Mouse (Mus musculus): Measurements from ENCODE around the gene Zfp423. TPM values are rescaled to one million over a fixed set of nuclear protein-coding genes. Genes with fewer than 3 reads are reported as not detected.

Gene Zfp423
- polyA plus RNA-seq, 1 experiment: 2.7 TPM

DNA sequence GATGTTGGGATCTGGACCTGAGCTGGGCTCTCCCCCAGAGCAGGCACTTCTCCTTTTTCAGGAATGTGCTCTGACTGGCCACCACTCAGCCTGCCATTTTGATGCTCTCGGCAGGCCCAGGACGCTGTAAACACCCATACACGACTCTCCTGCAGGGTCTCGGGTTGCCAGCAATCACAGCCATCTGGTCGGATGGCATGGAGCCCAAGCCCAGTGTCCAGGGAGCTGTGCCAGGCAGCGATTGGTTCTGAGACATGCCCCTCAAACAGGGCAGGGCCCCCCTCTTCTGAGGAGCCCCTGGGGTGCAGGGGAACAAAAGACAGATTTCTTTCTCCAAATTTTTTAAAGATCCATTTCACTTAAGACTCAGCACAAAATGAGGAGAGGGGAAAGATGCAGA is 314.0 kb downstream of the Zfp423 start:
- WGBS: 66% methylated on average over 6 of the region's 6 CpGs
- no peaks in the 10 kb centered on the region for H3K36me3 ChIP-seq (ENCODE audit: control insufficient read depth, insufficient read depth, low read length)
- H3K27ac ChIP-seq (ENCODE audit: control insufficient read depth, insufficient read depth, low read length): no peak overlapping the region
- no peak for DNase-seq
- TF ChIP-seq POLR2A (IDR thresholded peaks at IDR 0.05; ENCODE audit: control insufficient read depth, extremely low read depth, insufficient read depth, low read length, poor library complexity) (no peak), CTCF (IDR thresholded peaks at IDR 0.05; ENCODE audit: borderline replicate concordance, control insufficient read depth, extremely low read depth, insufficient read depth, low read length, poor library complexity) (no peak)
- H3K27me3 ChIP-seq (ENCODE audit: control insufficient read depth, insufficient read depth, low read length): no peaks in the 10 kb centered on the region
- no peak overlapping the region for H3K4me3 ChIP-seq (ENCODE audit: control insufficient read depth, insufficient read depth, low read length)
- H3K4me1 ChIP-seq (replicated peaks; ENCODE audit: control insufficient read depth, insufficient read depth, low read length): no peaks in the 10 kb centered on the region

GRCm38 (mm10) chr8:87640930-87641329 is 318.5 kb downstream of the Zfp423 start:
- H3K27me3 ChIP-seq (ENCODE audit: control insufficient read depth, insufficient read depth, low read length): no peaks in the 10 kb centered on the region
- no peak overlapping the region for H3K4me3 ChIP-seq (ENCODE audit: control insufficient read depth, insufficient read depth, low read length)
- H3K27ac ChIP-seq (ENCODE audit: control insufficient read depth, insufficient read depth, low read length): no peak overlapping the region
- no peak for DNase-seq
- no peaks in the 10 kb centered on the region for H3K4me1 ChIP-seq (replicated peaks; ENCODE audit: control insufficient read depth, insufficient read depth, low read length)
- TF ChIP-seq POLR2A (IDR thresholded peaks at IDR 0.05; ENCODE audit: control insufficient read depth, extremely low read depth, insufficient read depth, low read length, poor library complexity) (no peak), CTCF (IDR thresholded peaks at IDR 0.05; ENCODE audit: borderline replicate concordance, control insufficient read depth, extremely low read depth, insufficient read depth, low read length, poor library complexity) (no peak)
- no peaks in the 10 kb centered on the region for H3K36me3 ChIP-seq (ENCODE audit: control insufficient read depth, insufficient read depth, low read length)
- WGBS: 32% methylated on average over 3 of the region's 3 CpGs

GRCm38 (mm10) chr8:87636226-87636742 is 323.1 kb downstream of the Zfp423 start:
- TF ChIP-seq CTCF (IDR thresholded peaks at IDR 0.05; ENCODE audit: borderline replicate concordance, control insufficient read depth, extremely low read depth, insufficient read depth, low read length, poor library complexity) (no peak), POLR2A (IDR thresholded peaks at IDR 0.05; ENCODE audit: control insufficient read depth, extremely low read depth, insufficient read depth, low read length, poor library complexity) (no peak)
- no peaks in the 10 kb centered on the region for H3K36me3 ChIP-seq (ENCODE audit: control insufficient read depth, insufficient read depth, low read length)
- no peaks in the 10 kb centered on the region for H3K27me3 ChIP-seq (ENCODE audit: control insufficient read depth, insufficient read depth, low read length)
- no peak for DNase-seq
- H3K4me1 ChIP-seq (replicated peaks; ENCODE audit: control insufficient read depth, insufficient read depth, low read length): no peaks in the 10 kb centered on the region
- no peak overlapping the region for H3K27ac ChIP-seq (ENCODE audit: control insufficient read depth, insufficient read depth, low read length)
- no peak overlapping the region for H3K4me3 ChIP-seq (ENCODE audit: control insufficient read depth, insufficient read depth, low read length)
- WGBS: 90% methylated on average over 11 of the region's 11 CpGs

DNA sequence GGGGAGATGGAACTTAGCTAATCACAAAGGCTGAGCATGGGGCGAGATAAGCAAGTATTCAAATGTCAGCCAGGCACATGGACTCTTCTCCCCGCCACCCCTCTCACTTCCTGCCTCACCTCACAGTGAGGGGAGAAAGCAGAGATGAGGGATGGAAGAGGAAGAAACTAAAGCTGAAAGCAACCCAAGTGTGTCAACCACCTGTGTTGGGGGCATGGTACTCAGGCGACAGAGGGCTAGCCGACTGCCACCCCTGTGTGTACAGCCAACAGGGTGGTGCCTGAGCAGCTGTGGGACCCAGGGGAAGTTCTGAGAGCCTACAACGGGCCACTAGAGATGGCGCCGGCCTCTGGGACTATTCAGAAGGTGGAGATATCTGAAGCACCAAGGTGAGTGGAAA is 327.6 kb downstream of the Zfp423 start:
- no peak overlapping the region for H3K27ac ChIP-seq (ENCODE audit: control insufficient read depth, insufficient read depth, low read length)
- no peaks in the 10 kb centered on the region for H3K27me3 ChIP-seq (ENCODE audit: control insufficient read depth, insufficient read depth, low read length)
- no peak for DNase-seq
- H3K36me3 ChIP-seq (ENCODE audit: control insufficient read depth, insufficient read depth, low read length): no peaks in the 10 kb centered on the region
- no peak for TF ChIP-seq POLR2A (IDR thresholded peaks at IDR 0.05; ENCODE audit: control insufficient read depth, extremely low read depth, insufficient read depth, low read length, poor library complexity)
- no peak for TF ChIP-seq CTCF (IDR thresholded peaks at IDR 0.05; ENCODE audit: borderline replicate concordance, control insufficient read depth, extremely low read depth, insufficient read depth, low read length, poor library complexity)
- 73% methylated on average over 7 of the region's 7 CpGs for WGBS
- no peaks in the 10 kb centered on the region for H3K4me1 ChIP-seq (replicated peaks; ENCODE audit: control insufficient read depth, insufficient read depth, low read length)
- H3K4me3 ChIP-seq (ENCODE audit: control insufficient read depth, insufficient read depth, low read length): no peak overlapping the region

GRCm38 (mm10) chr8:87629656-87630055 is 329.7 kb downstream of the Zfp423 start:
- Histone ChIP-seq H3K36me3 (ENCODE audit: control insufficient read depth, insufficient read depth, low read length) (no peaks in the 10 kb centered on the region), H3K4me3 (ENCODE audit: control insufficient read depth, insufficient read depth, low read length) (no peak overlapping the region), H3K27ac (ENCODE audit: control insufficient read depth, insufficient read depth, low read length) (no peak overlapping the region), H3K4me1 (replicated peaks; ENCODE audit: control insufficient read depth, insufficient read depth, low read length) (no peaks in the 10 kb centered on the region), H3K27me3 (ENCODE audit: control insufficient read depth, insufficient read depth, low read length) (no peaks in the 10 kb centered on the region)
- no peak for DNase-seq
- WGBS: 73% methylated on average over 6 of the region's 6 CpGs
- TF ChIP-seq CTCF (IDR thresholded peaks at IDR 0.05; ENCODE audit: borderline replicate concordance, control insufficient read depth, extremely low read depth, insufficient read depth, low read length, poor library complexity) (no peak), POLR2A (IDR thresholded peaks at IDR 0.05; ENCODE audit: control insufficient read depth, extremely low read depth, insufficient read depth, low read length, poor library complexity) (no peak)

DNA sequence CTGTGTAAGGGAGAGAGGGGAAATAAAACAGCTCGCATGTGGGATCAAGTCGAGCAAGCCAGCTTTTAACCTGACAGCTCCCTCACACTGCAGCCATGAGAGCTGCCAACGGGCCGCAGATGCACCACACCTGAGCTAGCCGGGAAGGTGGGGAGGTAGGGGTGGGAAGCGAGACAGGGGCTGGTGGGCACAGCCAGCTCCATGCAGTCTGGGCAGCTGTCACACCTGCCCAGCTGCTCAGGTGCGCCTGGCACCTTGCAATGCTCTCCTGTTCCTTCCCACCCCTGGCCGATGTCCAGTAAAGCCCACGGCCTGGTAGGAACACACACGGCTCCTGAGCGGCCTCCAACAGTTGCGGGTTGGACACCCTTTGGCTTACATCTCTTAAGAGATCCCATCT is 338.2 kb downstream of the Zfp423 start:
- H3K27ac ChIP-seq (ENCODE audit: control insufficient read depth, insufficient read depth, low read length): no peak overlapping the region
- 92% methylated on average over 12 of the region's 12 CpGs for WGBS
- H3K27me3 ChIP-seq (ENCODE audit: control insufficient read depth, insufficient read depth, low read length): no peaks in the 10 kb centered on the region
- H3K4me3 ChIP-seq (ENCODE audit: control insufficient read depth, insufficient read depth, low read length): no peak overlapping the region
- no peaks in the 10 kb centered on the region for H3K36me3 ChIP-seq (ENCODE audit: control insufficient read depth, insufficient read depth, low read length)
- no peak for DNase-seq
- no peaks in the 10 kb centered on the region for H3K4me1 ChIP-seq (replicated peaks; ENCODE audit: control insufficient read depth, insufficient read depth, low read length)
- no peak for TF ChIP-seq CTCF (IDR thresholded peaks at IDR 0.05; ENCODE audit: borderline replicate concordance, control insufficient read depth, extremely low read depth, insufficient read depth, low read length, poor library complexity)
- no peak for TF ChIP-seq POLR2A (IDR thresholded peaks at IDR 0.05; ENCODE audit: control insufficient read depth, extremely low read depth, insufficient read depth, low read length, poor library complexity)

DNA sequence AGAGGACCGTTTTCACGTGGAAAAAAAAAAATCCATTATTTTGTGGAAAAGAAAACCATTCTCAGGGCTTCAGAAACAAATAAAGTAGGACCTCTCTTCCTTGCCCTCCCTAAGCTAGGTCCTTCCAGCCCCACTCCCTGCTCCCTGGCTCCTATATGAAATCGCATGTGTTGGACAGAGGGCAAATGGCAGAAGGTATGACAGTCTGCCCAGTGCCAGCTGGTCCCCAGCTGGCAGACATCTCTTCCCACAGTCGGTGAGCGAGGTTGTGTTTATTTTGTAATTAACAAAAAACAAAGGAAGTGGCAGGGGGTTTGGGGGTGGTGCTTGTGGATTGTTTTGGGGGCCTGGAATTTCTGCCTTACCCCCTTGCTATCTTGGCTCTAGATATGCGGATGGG is 339.2 kb downstream of the Zfp423 start:
- Histone ChIP-seq H3K27me3 (ENCODE audit: control insufficient read depth, insufficient read depth, low read length) (no peaks in the 10 kb centered on the region), H3K36me3 (ENCODE audit: control insufficient read depth, insufficient read depth, low read length) (no peaks in the 10 kb centered on the region), H3K4me3 (ENCODE audit: control insufficient read depth, insufficient read depth, low read length) (no peak overlapping the region), H3K27ac (ENCODE audit: control insufficient read depth, insufficient read depth, low read length) (no peak overlapping the region), H3K4me1 (replicated peaks; ENCODE audit: control insufficient read depth, insufficient read depth, low read length) (no peaks in the 10 kb centered on the region)
- TF ChIP-seq POLR2A (IDR thresholded peaks at IDR 0.05; ENCODE audit: control insufficient read depth, extremely low read depth, insufficient read depth, low read length, poor library complexity) (no peak), CTCF (IDR thresholded peaks at IDR 0.05; ENCODE audit: borderline replicate concordance, control insufficient read depth, extremely low read depth, insufficient read depth, low read length, poor library complexity) (no peak)
- WGBS: 84% methylated on average over 6 of the region's 6 CpGs
- no peak for DNase-seq
